Mouse (Mus musculus) embryo, embryonic 11 days (tissue): Measurements from ENCODE around the gene Usp33.

Experiments used
- DNase-seq: peaks from one replicate; pipeline ENCODE4 v3.0.0-alpha.2; 2015

Usp33 gene

DNA sequence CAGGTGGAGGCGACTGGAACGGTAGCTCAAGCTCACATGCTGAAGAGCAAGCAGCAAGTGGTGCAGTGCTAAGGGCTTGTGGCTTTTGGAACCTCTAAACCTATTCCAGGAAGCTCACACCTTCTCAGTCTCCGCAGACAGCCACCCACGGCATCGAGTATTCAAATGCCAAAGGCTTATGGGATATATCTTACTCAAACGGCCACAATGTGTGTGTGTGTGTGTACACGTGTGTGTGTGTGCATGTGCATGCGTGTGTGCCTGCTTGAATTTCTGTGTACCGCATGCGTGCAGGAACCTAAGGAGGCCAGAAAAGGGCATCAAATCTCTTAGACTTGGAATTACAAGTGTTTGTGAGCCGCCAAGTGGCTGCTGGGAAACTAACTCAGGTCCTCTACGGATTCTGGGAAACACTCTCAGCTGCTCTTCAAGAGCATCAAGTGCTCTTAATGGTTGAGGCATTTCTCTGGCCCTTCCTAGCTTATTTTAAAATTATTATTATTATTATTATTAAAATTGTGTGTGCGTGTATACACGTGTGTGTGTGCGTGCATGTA is 3.2 kb upstream of the Usp33 start:
- DNase-seq: no peak

DNA sequence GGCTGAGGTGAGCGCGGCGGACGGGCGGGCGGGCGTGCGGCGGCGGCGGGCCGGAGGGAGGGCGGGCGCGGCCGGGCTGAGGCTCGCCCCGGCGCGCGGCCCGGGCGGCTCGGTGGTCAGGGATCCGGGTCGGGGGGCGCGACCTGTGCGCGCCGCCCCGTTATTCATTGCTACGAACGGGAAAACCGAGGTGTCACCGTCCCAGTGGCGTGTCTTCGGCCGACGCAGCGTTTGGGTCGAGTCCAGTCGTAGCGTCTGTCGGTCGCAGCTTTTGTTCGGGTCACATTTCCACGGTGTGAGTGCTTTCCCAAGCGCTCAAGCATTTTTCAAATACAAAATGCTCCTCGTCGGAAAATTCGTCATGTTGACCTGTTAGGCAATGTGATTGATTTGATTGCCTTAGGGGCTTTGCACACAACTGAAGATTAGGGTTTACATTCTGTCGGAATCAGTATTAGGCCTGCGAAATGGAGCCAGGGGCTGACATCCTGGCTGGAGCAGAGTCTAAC is 409 bp downstream of the Usp33 start:
- DNase-seq: peak; percentile 55

DNA sequence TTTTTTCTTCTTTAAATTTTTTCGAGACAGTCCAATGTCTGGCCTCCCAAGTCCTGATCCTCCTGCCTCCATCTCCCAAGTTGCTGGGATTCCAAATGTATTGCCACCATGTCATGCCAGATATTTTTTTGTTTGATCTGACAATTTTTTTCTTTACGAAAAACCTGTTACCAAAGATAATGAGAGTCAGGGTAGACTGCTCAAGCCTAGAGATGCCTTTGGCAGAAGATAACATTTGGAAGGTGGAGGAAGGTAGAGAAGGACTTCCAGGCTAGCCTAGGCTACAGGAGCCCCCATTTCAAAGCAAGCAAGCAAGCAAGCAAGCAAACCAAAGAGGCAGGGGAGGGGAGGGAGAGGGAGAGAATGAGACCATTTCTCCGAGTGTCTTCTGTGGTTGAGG is 949 bp downstream of the Usp33 start:
- no peak for DNase-seq

DNA sequence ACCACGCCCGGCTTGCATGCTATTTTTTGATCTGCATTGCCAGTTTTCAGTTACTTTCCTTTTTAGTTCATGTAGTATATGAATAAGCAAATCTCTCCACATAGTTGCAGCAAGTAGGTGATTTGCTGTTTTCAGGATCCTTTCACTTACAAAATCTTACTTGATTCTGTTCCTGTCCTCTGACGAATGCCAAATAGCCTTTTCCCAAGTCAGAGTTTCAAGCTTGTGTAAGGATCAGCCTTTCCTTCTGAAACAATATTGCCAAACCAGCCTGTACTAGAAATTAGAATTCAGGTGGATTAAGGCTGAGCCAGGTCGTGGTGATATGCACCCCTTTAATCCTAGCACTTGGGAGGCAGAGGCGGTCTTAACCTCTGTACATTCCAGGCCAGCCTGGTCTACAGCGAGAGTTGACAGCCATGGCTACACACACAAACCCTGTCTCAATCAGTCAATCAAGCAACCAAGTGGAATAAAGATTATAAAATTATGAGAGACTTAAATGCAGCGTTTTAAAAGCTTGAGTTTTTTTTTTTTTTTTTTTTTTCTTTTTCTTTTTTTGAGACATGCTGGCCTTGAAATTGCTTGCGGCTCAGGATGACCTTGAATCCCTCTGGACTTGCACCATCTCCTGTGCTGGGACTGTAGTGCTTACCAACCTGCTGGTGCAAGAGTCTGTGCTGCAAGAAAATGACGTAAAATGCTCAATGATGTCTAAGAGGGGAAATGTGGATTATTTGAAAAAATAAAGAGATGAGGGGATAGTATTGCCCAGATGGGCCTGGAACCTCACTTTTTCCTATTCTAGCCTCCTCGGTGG is 1.9 kb downstream of the Usp33 start:
- DNase-seq: no peak

DNA sequence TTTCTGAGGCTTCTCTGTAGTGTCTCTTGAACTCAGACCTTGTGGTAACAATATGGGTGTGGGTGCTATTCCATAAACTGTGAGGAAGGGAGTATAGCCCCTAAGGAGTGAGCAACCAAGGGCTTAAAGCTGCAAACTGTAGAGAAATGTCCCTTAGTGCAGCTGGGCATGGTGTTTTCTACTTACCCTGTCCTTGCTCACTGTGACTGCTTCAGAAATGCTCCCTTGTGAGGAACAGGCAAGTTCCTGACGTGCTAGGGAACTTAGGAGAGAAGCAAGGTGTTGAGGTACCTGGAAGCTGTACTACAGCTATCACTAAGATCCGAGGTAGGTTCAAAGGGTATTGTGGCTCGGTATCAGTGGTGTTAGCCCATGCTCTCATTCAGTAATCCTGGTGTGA is 4.2 kb downstream of the Usp33 start:
- no peak for DNase-seq

DNA sequence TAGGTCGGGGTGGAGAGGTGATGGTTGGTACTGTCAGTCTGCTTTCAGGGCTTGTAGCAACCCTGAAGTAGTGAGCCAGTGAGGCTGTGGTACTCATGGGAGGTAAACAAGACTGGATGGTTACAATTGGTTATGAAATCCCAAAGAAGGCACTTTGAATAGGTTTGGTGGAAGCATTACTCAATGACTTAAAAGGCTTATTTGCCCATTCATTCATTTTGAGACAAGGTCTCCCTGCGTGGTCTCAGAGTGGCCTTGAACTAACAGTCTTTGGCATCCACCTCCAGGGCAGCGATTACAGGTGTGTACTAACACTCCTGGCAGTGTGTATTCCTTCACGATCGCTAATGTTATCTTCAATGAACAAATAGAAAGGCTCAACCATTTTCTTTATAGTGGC is 4.7 kb downstream of the Usp33 start:
- DNase-seq: no peak

DNA sequence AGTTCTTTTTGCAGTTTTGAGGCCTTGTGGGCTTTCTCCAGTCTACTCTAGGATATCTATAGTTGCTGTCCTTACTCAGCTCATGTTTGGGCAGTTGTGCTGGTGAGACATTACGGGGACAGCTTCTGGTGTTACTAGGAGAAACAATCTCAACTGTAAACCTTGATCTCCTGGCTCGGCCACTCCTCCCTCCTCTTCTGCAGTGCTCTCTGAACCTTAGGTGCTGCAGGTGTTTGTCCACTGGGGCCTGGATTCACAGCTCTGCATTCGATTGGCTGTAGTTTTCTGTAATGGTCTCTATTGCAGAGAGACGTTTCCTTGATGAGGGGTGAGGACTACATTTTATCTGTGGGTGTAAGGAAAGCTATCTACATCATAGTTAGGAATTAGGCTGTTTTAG is 6.0 kb downstream of the Usp33 start:
- DNase-seq: no peak

DNA sequence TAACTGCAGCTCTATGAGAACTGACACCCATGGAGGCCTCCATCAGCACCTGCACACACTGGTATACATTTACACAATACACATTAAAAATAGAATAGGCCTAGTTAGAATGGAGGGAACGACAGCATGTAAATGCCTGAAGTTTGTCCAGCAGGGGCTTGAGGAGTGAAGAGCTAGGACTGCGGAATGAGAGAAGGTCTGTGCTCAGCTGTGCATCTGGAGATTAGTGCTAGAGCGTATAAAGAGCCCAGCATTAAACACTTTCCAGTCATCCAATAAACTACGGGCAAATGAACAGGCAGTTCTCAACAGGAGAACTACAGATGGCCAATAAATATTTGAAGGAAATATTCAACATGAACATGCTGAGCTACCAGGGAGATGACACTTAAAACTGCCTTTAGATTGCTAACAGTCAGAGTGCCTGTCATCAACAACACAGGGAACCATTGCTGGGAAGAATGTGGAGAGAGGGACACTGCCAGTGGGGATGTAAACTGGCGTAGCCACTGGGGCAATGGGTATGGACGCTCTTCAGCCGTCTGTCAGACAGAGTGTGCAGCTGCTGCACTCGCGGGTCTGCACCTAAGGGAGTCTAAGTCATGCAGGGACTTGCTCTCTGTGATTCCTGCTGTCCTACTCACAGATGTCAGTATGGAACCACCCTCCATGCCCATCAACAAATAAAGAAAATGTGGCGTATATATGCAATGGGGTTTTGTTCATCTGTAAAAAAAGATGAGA is 7.3 kb downstream of the Usp33 start:
- no peak for DNase-seq

DNA sequence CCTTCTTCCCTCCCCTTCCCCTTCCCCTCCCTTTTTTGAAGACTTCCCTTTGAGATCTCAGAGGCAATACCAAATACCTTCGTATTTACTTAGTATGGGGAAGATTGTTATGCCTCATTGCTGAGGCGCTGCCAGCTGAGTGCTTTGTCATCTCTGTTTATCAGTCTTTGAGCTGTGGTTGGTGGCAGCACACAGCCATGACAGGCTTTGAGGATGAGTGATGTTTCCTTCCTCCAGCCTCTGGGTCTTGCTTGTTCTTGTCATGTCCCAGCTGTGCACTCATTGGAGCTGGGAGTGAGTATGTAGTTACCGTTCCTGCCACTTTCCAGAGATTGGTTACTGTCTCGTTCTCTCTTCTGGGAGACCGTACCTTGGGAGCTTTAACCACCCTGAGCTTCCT is 9.1 kb downstream of the Usp33 start:
- no peak for DNase-seq

DNA sequence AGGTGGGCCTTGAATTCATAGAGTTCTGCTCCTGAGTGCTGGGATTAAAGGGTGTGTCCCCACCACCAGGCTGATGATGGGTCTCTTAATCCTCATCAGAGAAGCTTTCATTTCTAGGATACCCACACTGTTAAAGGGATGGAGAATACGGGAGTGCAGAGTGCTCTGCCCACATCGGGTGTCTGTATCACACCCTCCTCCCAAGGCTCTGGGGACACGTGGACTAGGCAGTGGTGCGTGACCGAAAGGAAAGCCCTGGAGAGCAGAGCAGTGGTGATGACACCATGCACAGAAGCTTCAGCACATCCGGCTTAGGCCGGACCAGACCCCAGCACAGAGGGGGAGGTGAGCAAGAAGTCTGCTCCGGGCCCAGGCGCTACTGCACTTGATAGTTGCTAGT is 10.5 kb downstream of the Usp33 start:
- DNase-seq: no peak

DNA sequence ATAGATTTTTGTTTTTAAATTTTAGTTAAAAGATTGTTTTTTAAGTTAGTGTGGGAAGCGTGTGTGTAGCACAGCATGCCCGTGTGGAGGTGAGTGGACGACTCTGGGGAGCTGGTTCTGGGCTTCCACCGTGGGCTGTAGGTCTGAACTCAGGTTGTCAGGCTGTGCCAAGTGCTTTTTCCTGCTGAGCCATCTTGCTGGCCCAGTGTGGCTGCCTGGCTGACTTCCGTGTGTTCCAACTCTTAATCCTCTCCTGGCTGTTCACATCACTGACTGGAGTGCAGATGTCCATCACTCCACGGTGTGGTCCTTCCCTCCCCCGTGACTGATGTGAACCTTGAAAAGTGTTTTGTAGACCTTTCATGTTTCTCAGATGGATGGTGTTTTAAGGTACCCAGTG is 12.9 kb downstream of the Usp33 start:
- no peak for DNase-seq

DNA sequence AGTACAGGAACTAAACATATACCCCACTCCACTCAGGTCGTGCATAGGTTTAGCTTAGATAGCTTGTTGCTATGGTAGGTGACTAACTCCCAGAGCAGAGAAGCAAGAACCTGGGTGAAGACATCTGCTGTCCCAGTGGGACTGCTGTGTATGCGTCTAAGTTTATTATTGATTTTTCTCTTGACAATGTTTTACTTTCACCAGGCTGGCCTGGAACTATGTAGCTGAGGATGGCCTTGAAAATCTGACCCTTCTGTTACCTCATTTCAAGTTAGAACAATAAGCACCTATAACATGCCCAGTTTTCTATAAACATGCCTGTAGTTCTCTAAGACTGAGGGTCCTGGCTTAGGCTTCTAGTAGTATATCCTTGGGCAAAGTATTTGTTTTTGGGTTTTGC is 17.9 kb downstream of the Usp33 start:
- DNase-seq: no peak

DNA sequence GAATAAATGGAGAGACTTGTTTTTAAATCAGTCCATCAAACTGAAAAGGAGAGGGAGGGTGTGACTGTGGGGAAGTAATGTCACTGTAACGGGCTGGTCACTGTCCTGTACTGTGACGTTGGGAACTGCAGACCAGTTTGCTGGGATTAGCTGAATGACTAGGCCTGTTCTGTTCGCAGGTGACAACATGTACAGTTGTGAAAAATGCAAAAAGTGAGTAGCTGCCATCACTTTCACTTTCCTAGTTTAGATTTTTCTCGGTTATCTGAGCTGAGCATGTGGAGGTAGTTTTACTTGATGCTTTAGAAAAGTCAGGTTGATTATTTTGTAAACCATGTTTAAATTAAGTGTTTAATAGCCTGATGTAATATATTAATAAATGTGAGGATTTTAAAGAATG is 29.8 kb downstream of the Usp33 start:
- no peak for DNase-seq

DNA sequence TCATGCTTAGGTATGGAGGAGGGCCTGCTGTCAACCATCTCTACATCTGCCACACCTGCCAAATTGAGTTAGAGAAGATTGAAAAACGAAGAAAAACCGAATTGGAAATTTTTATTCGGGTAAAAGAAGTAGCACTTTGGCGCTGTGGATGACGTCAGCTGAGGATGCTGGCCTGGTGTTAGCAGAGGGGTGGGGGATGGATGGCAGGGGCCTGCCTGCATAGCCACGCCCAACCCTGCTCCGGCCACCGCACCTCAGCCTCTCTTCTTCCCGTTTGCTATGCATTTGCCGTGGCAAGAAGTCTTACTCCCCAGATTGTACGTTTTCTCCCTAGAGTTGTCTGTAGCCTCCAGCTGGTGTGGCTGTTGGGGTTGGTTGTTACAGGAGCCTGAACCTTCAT is 37.8 kb downstream of the Usp33 start:
- DNase-seq: no peak

DNA sequence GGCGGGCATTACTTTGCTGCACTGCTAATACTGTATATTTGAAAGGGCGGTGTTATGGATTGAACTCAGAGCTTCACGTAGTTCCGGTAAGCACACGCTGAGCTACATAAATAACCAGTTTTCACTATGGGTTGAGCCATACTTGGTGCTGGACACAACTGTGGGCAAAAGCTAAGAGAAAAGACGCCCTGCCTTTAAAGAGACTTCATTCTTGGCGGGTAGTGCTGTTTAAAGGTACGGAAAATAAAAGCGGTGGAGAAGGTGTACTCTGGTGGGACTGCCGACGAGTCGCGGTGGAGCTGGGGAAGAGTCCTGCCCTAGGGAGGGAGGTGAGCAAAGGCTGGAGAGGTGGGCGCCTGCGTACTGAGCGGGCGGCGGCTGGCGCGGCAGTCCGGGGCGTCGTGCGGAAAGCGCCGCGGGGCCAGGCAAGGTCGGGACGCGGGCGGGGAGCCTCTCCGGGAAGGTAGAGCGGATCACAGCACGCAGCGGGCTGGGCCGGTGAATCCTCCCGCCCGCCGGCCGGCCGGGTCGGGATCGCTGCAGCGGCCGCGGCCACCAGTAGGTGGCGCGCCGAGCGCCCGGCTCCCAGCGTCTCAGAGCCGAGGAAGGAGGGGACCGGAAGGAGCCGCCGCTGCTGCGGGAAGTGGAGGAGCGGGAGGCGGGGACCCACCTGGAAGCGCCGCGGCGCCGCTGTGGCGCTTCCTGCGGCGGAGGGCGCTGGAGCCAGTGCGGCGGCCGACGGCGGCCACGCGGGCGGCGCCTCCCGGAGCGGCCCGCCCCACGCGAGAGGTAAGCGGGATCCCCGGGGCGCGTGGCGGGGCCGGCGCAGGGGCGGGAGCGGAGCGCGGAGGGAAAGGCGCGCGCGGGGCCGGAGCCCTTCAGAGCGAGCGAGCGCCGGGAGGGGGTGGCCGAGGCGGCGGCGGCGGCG is 49.3 kb downstream of the Usp33 start, which contains the start of gene Zzz3:
Zzz3 (plus strand) TSS at position 124 of the 928 bp plus-strand sequence.
- peak; percentile 95 for DNase-seq

DNA sequence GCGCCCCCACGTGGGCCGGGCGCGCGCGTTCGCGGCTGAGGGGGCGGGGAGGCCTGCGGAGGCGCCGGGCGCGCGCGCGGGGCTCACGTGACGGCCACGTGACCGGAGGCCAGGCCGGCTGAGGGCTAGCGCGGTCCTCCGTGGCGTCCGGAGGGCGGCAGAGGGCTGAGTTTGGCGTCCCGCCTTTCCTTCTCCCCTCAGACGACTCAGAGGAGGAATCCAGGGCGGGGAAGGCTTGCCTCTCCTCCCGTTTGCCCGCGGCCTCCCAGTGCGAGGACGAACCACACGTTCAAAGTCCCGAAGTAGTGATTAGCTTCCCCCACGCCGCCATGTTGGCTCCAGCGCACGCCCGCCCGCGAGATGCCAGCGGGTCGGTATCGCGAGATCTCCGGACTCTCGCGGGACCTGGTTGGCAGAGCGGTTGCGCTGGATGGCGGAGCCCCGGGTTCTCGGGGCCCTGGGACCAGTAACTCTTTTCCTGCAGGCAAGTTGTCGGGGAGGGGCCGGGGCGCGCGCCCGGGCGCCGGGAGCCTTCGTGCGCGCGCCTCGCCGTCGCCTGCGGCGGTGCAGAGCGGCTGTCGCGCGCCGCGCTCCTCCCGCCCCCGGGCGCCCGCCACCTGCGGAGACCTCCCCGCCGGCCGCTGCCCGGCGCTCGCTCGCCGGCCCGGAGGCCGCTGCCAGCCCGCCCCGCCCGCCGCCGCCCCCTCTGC is 50.2 kb downstream of the Usp33 start:
- DNase-seq: peak; percentile 97

DNA sequence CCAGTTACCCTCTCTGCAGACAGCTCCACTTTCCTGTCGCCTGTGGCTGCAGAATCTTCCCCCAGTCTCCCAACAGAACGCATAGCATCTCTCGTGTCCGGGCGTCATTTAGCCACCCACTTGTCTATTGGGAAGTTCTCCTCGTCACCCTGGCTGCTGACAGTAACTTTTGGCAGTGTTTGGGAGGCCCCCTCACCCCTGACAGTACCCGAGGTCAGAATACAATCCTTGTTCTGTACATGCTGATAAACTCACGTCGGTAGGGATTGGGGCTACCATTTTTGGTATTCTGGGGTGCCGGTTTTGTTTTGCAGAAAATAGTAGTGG is 50.7 kb downstream of the Usp33 start:
- no peak for DNase-seq

DNA sequence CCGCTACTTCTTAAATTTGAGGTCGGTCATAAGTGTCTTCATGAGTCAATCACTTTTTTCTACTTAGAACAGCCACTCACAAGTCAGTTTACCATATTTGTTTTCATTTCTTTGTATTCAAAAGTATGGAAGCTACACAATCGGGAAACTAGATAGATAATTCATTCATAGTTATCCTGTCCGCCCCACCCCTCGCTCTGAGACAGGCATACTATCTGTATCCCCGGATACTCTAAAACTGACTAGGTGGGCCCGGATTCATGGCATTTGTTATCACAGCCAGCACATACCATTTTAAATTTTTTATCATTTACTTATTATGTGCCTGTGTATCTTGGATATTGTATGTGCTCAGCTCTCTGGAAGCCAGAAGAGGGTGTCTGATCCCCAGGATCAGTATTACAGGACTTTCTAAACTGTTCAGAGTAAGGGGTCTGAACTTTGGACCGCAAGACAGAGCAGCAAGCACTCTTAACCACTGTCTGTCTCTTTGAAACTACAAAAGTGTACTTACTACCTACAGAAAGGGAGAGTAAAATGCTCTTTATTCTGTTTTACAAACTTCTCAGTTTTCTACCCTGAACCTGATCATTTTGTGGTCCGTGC is 51.2 kb downstream of the Usp33 start:
- no peak for DNase-seq

DNA sequence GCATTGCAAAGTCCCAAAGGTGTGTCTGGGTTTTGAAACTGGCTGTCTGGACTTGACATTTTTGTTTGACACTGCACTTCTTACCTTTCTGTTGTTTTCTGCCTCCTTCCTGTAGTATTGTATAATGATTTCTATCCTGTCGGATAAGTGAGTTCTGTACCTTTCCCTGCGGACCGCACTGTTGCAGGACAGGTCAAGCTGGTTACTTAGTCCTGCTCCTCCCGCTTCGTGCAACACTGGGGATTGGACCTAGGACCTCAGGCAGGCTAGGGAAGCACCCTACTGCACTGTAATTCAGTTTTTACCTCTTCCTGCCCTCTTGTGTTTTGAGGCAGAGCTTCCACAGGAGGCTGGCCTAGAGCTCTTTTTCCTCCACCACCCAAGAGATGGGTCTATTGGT is 54.2 kb downstream of the Usp33 start:
- no peak for DNase-seq

DNA sequence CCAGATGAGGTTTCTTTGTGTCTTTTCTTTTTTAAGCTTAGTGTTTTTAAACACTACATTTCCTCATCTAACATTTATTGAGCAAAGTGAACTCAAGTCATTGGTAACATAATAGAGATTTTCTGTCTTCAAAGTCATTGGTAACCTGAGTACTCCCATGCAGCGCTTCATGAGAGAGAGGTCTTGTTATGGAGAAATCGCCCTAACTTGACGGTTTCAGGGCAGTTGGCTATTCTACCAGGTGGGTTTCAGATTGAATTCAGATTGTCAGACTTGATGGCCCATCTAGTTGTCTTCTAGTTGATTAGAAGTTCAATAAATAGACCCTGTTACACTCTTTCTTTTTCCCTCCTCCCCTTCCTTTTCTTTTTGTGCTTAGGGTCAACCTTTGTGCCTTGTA is 54.6 kb downstream of the Usp33 start:
- DNase-seq: no peak

DNA sequence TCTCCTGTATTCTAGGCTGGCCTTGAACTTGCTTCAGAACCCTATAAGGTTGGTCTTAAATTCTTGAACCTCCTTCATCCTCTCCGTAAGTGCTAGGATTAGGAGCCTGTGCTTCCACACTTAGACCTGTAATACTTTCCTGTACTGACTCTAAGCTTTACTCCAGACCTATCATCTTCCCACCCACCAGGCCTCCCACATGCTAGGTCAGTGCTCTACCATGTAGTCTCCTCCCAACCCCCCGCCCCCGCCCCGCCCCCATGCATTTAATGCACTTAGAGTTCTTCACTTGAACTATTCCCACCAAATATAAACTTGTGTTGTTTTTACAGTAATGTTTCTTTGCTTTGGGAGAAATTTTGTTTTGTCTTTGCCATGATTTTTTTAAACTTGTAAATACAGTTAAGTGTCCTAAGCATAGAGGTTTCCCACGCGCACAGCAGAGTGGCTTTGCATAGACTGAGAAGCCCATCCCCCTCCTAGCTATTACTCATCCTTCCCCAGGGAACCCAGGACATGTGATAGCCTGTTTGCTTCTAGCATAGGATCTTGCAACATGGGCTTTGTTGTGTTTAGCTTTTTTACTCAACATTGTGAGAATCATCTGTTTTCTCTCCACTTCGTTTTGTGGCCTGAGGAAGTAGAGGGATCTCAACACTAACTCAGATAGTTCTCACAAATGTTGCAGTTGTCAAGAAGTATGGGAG is 55.8 kb downstream of the Usp33 start:
- peak; percentile 61 for DNase-seq
